Mouse (Mus musculus) liver (tissue): ENCODE data around the gene Rfc1.
"Not testable (repeated sequence)": the region's sequence is repeated elsewhere in the genome, so short reads cannot be mapped to it uniquely, and the experiment has no call there.

Experiments used
- DNase-seq: peaks from one replicate; pipeline ENCODE4 v3.0.0-alpha.2; 2020; ENCODE audit warnings: mixed read lengths

The Rfc1 gene

GRCm38 (mm10) chr5:65335298-65336074 lies at the start of gene Rfc1:
Gene Rfc1, minus strand, starts transcription at chr5:65335670.
- DNase-seq: peak; percentile 90

- no peak for DNase-seq
These were observed 39.3 kb upstream of the Rfc1 start for GRCm38 (mm10) chr5:65374746-65375145.

DNA sequence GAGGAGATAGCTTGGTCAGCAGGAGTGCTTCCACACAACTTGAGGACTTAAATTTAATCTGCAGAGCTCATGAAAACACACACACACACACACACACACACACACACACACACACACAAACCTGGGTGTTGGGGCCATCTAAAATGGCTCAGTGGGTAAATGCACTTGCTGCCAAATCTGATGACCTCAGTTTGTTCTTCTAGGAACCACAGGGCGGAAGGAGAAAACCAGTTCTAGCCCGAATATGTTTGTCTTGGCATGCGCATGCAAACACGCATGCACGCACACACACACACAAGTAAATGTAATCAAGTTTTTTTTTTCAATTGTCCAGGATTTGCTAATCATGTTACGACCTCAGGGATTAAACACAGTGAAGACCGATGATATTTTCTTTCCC lies 36.1 kb upstream of the Rfc1 start:
- DNase-seq: no peak

DNA sequence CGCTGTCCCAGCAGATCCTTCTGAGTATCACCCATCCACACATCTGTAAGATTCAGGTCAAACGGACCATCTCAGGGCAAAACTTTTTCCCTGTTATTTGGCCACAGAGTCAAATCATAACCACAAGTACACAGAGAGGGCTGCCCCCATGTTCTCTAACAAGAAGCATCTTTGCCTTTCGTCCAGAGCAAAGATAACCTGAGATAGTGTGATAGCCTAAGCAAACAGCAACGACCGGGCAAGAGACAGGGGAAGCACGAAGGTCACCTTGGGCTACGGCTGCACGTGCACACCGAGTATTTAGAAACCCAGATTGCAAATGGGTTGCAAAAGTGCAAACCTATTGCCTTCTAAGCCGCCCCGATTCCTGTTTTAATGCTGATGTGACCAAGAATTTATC lies 32.4 kb upstream of the Rfc1 start:
- DNase-seq: peak; percentile 26

DNA sequence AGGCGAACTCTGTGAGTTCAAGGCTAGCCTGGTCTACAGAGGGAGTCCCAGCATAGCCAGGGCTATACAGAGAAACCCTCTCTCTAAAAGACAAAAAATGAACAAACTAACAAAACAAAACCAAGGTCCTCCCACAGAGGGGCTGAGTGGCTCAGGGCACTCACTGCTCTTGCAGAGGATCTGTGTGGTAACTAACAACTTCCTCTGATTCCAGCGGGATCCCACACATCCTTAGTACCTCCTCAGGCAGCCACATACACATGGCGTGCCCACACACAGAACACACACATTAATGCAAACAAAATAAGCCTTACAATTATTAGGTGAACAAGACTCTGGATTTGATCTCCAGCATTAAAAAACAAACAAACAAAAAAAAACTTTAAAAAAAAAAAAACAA lies 22.3 kb upstream of the Rfc1 start:
- no peak for DNase-seq

DNA sequence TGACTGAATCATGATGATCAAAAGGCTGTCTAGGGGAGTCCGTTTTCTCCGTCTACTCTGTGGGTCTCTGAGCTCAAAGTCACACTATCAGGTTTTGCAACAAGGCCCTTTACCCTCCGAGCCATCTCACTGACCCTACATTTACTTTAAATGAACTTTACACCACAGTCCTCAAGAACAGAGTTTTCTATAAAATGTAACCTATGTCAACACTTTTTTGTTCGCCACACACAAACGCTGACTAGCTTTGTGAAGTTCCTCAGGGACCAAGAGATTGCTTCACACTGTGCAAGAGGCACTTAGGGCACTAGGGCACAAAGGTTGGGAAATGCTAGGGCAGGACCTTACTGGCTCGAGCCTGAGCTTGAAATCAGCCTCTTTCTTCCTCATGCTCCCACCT lies 21.4 kb upstream of the Rfc1 start:
- DNase-seq: no peak

GRCm38 (mm10) chr5:65354985-65355384 lies 19.5 kb upstream of the Rfc1 start:
- DNase-seq: no peak

DNA sequence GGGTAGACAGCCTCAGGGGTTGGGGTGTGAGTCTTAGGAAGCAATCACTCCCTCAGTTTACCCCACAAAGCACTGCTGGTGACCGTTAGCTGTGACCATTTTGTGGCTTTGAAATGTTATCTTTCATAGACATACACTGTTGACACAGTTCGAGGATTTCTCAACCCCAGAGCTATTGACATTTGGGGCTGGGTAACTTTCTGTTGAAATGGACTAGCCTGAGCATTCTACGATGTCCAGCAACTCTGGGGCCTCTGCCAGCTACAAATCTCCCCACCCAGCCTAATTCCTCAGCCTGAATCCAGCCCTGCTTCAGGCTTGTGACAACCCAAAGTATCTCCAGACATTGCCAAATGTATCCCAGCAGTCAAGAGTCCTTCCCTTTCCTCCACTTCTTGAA lies 18.6 kb upstream of the Rfc1 start:
- DNase-seq: no peak

- peak; percentile 42 for DNase-seq
These were observed 15.0 kb upstream of the Rfc1 start for GRCm38 (mm10) chr5:65350508-65350907.

DNA sequence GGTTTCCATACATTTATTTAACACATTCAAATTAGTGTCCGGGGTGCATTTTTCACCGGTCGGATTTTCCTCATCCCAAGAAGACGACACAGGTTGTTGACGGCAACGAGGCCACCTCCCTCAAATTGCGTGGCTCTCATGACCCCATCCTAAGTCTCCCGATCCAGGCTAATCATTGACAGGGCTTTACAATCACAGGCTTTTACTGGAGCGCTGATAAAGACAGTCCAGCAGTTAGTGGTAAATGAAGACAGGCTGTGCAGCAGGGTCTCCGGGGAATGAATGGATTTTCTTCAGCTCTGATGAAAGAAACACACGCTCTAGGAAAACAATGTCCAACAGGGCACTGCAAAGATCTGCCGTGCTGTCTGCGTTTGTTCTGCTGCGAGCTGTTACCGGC lies 12.7 kb upstream of the Rfc1 start, which contains the start of gene Klb:
TSS of gene Klb (plus strand) at position 147 of the 400 bp plus-strand sequence.
- DNase-seq: peak; percentile 13

DNA sequence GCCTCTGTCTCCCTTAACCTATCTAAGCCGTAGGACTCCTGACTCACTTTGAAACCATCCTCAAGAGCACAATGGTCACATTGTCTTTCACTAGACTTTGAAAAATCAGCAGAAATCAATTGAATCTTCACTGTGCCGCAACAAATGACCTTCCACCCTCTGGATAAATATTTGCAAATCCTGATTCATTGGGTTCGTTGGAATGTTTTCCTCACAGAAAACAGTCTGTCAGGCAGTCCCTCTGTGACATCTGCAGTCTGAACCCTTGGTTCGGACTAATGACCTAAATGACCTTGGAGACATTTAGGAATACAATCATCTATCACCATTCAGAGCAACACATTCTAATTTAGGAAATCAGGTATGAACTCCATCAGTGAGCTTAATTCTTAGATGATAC lies 4.7 kb upstream of the Rfc1 start:
- no peak for DNase-seq

DNA sequence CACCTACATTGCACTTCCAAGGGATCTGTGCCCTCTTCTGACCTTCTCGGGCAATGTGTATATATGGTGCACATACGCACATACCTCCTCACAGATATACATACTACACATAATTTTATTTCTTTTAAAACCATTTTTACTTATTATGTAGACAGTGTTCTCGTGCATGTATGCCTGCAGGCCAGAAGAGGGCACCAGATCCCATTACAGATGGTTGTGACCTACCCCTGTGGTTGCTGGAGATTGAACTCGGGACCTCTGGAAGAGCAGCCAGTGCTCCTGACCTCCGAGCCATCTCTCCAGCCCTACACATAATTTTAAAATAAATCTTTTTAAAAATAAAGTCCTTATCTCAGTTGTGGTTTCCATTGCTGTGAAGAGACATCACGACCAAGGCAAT lies 2.9 kb upstream of the Rfc1 start:
- no peak for DNase-seq

GRCm38 (mm10) chr5:65336075-65336355 lies 545 bp upstream of the Rfc1 start:
- DNase-seq: no peak

GRCm38 (mm10) chr5:65334788-65335187 lies 682 bp downstream of the Rfc1 start:
- no peak for DNase-seq

DNA sequence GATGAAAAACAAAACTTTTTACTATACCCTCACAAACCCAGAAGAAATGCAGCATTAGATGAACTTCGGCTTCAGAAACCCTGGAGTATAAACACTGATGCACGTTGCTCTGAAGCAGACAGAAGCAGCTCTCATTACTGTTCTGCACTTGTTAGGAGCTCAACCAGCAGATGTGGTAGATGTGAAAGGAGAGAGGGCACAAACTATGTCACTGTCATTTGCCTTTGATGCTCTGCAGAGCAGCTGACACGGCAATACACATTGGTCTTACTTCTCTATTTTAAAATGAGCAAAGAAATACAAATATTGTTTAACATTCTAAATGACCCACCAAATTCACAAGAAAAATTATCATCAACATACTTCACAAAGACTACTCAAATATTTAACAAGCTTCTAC lies 5.5 kb downstream of the Rfc1 start:
- DNase-seq: no peak

- DNase-seq: no peak
These were observed 9.3 kb downstream of the Rfc1 start for GRCm38 (mm10) chr5:65326212-65326611.

- no peak for DNase-seq
These were observed 10.6 kb downstream of the Rfc1 start for GRCm38 (mm10) chr5:65324758-65325355.

DNA sequence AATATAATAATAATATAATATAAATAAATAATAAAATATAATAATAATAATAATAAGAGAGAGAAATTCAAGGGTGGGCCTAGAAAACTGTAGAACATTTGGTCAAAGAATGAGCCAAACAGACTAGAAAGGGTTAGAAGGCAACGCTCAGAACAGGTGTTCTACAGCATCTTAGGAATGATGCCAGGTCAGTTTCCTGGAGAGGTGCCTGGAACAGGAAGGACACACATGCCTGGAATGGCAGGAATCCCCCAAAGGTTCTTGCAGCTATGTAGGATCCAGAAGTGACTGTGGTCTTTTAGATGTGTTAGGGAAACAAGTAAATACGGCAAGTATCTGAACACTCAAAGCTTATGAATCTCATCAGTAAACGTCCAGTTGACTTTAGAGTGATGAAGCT lies 11.2 kb downstream of the Rfc1 start:
- DNase-seq: no peak

DNA sequence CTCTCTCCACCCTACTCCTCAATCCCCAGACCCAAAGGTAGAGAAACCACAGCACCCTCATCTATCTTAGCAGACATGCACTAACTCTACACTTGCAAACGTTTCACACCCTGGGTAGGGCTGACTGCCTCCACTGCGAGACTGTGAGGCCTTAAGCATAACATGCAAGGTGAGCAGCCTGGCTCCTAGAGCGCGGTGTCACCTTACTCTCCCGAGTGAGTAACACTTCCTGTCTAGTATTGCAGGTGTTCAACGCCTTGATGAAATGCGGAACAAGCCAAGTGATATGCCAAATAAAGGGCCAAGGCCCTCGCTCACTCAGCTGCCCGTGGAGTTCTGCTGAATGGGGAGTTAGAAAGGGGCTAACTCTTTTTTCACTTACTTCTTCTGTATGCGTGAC lies 13.3 kb downstream of the Rfc1 start:
- no peak for DNase-seq

DNA sequence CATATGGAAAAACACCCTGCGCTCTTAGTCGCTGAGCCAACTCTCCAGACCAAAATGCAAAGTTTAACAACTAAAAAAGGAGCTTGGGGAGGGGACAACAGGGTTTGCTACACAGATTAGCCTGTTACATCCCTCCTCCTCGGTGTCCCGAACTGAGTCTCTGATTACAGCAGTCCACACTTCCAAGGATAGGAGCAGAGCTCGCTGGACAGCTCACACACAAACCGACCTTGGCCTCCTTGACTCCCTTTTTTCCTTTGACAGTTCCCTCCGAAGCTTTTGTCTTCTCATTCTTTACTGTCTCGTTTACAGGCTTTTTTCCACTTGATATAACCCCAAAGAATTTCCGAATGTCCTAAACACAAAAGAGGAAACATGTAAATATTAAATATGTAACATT lies 16.3 kb downstream of the Rfc1 start:
- DNase-seq: no peak

GRCm38 (mm10) chr5:65308866-65309265 lies 26.6 kb downstream of the Rfc1 start:
- no peak for DNase-seq

DNA sequence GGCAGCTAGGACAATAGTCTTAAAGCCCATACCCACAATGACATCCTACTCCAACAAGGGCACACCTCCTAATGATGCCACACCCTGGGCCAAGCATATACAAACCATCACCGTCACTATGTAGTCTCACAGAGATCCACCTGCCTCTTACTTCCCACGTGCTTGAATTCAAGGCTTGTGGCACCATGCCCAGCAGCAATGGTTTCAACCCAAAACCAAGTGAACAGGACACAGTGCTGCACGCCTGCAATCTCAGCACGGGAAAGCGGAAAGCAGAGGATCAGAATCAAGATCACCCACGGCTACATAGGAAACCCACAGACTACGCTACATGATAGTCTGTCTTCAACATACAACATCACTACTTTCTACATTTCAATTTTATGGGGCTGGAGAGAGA lies 27.3 kb downstream of the Rfc1 start:
- DNase-seq: no peak

DNA sequence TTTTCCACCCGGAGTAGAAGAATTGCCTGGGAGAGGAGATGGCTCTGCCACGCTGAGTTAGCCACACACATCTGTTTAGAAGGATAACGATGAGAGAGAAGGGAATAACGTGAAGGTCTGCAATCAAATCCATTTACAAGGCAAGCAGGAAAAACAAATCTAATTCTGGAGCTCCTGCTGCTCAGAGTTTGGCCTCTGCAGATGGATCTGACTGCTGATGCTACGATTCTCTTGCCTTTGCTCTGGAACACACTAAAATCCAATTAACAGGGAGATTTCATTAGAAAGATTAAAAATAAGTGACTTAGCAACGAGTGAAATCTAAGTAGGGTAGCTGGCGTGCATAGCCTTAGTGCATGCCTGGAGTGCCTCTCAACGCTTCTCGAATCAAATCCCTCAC lies 30.0 kb downstream of the Rfc1 start:
- no peak for DNase-seq

- peak; percentile 15 for DNase-seq
These were observed 35.3 kb downstream of the Rfc1 start for GRCm38 (mm10) chr5:65300121-65300520.

DNA sequence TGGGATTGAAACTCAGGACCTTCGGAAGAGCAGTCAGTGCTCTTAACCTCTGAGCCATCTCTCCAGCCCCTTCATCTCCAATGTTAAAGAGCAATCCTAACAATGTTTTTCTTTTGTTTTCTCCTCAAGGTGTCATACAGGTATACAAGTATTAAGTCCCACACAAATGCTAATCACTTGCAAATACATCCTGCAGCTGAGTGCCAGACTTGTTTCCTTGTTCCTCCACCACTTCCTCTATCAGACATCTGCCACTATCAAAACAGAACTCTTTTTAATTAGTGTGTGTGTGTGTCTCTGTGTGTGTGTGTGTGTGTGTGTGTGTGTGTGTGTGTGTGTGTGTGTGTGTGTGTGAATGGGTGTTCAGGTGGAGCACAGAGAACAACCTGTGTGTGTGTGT lies 35.8 kb downstream of the Rfc1 start:
- not testable (repeated sequence) for DNase-seq
